Mouse (Mus musculus): ENCODE measurements around the gene Pcsk1n. TPM values are rescaled to one million over a fixed set of nuclear protein-coding genes. Genes with fewer than 3 reads are reported as not detected.

The Pcsk1n gene
- polyA plus RNA-seq (2017; shearing (Covaris generic)), result not detected

GRCm38 (mm10) chrX:7919601-7920383, at the start of gene Pcsk1n:
Pcsk1n (plus strand) TSS chrX:7919822.

GRCm38 (mm10) chrX:7878007-7878419, 41.6 kb upstream of the Pcsk1n start, which contains the start of gene Pim2:
Pim2 (plus strand) TSS chrX:7878262.

GRCm38 (mm10) chrX:7883841-7884567, 35.6 kb upstream of the Pcsk1n start, which contains the start of gene Slc35a2:
Slc35a2 (plus strand) TSS chrX:7884028.

GRCm38 (mm10) chrX:7898880-7899874, 20.4 kb upstream of the Pcsk1n start, which contains the start of the genes Pqbp1 and Timm17b:
Pqbp1 (minus strand) TSS chrX:7899269.
Timm17b (plus strand) TSS chrX:7899357.

GRCm38 (mm10) chrX:7907735-7908134, 11.9 kb upstream of the Pcsk1n start, which contains the start of gene Gm10491:
Gm10491 (minus strand) TSS chrX:7907835.

GRCm38 (mm10) chrX:7909242-7909641, 10.4 kb upstream of the Pcsk1n start, which contains the start of gene Gm10490:
Gm10490 (plus strand) TSS chrX:7909542.

GRCm38 (mm10) chrX:7928270-7928790, 8.7 kb downstream of the Pcsk1n start, which contains the start of gene Eras:
Eras (minus strand) TSS chrX:7928607.

GRCm38 (mm10) chrX:7947108-7947899, 27.7 kb downstream of the Pcsk1n start, which contains the start of gene Hdac6:
Hdac6 (minus strand) TSS chrX:7947889.

Other genes with a start within 250 kb of the Pcsk1n start
- 109 TPM for gene Plp2, start 248.4 kb upstream of the Pcsk1n start, polyA plus RNA-seq (2017; shearing (Covaris generic))
- not detected for gene Magix, start 238.6 kb upstream of the Pcsk1n start, polyA plus RNA-seq (2017; shearing (Covaris generic))
- gene Gpkow, start 222.7 kb upstream of the Pcsk1n start, polyA plus RNA-seq (2017; shearing (Covaris generic)), result 65.3 TPM
- gene Wdr45, start 205.5 kb upstream of the Pcsk1n start, polyA plus RNA-seq (2017; shearing (Covaris generic)), result 77.9 TPM
- 0.45 TPM for gene Gm45208, start 197.6 kb upstream of the Pcsk1n start, polyA plus RNA-seq (2017; shearing (Covaris generic))
- gene Praf2, start 191.4 kb upstream of the Pcsk1n start, polyA plus RNA-seq (2017; shearing (Covaris generic)), result 26.2 TPM
- gene Ccdc120, start 168.9 kb upstream of the Pcsk1n start, polyA plus RNA-seq (2017; shearing (Covaris generic)), result not detected
- 31.1 TPM for gene Tfe3, start 157.3 kb upstream of the Pcsk1n start, polyA plus RNA-seq (2017; shearing (Covaris generic))
- gene Gripap1, start 130.1 kb upstream of the Pcsk1n start, polyA plus RNA-seq (2017; shearing (Covaris generic)), result 117 TPM
- gene Kcnd1, start 97.5 kb upstream of the Pcsk1n start, polyA plus RNA-seq (2017; shearing (Covaris generic)), result 0.73 TPM
- 221 TPM for gene Otud5, start 78.5 kb upstream of the Pcsk1n start, polyA plus RNA-seq (2017; shearing (Covaris generic))
- gene Pim2, start 41.6 kb upstream of the Pcsk1n start, polyA plus RNA-seq (2017; shearing (Covaris generic)), result 50.5 TPM
- 35.8 TPM for gene Slc35a2, start 35.8 kb upstream of the Pcsk1n start, polyA plus RNA-seq (2017; shearing (Covaris generic))
- gene Pqbp1, start 20.6 kb upstream of the Pcsk1n start, polyA plus RNA-seq (2017; shearing (Covaris generic)), result 136 TPM
- 122 TPM for gene Timm17b, start 20.5 kb upstream of the Pcsk1n start, polyA plus RNA-seq (2017; shearing (Covaris generic))
- not detected for gene Gm10491, start 12.0 kb upstream of the Pcsk1n start, polyA plus RNA-seq (2017; shearing (Covaris generic))
- not detected for gene Gm10490, start 10.3 kb upstream of the Pcsk1n start, polyA plus RNA-seq (2017; shearing (Covaris generic))
- not detected for gene Eras, start 8.8 kb downstream of the Pcsk1n start, polyA plus RNA-seq (2017; shearing (Covaris generic))
- gene Hdac6, start 28.1 kb downstream of the Pcsk1n start, polyA plus RNA-seq (2017; shearing (Covaris generic)), result 15.6 TPM
- 58.7 TPM for gene Gata1, start 58.2 kb downstream of the Pcsk1n start, polyA plus RNA-seq (2017; shearing (Covaris generic))
- not detected for gene Glod5, start 98.7 kb downstream of the Pcsk1n start, polyA plus RNA-seq (2017; shearing (Covaris generic))
- gene Suv39h1, start 154.9 kb downstream of the Pcsk1n start, polyA plus RNA-seq (2017; shearing (Covaris generic)), result 28.1 TPM
- 97.9 TPM for gene Was, start 170.7 kb downstream of the Pcsk1n start, polyA plus RNA-seq (2017; shearing (Covaris generic))
- 21.2 TPM for gene Wdr13, start 213.1 kb downstream of the Pcsk1n start, polyA plus RNA-seq (2017; shearing (Covaris generic))
- gene Rbm3, start 226.1 kb downstream of the Pcsk1n start, polyA plus RNA-seq (2017; shearing (Covaris generic)), result 638 TPM